In genomic region chrX:36804196-36804595, GRCm38 (mm10) we compare ENCODE assay signal across 12 mouse cellular contexts. TPM values are rescaled to one million over a fixed set of nuclear protein-coding genes. Genes with fewer than 3 reads are reported as not detected.
DNase-seq lines count a peak whose midpoint lies in the region; ATAC-seq and TF ChIP-seq lines count a peak whose summit lies in the region.
"Had no signal": no experiment of that assay in that cellular context is flagged by ENCODE, and none has a peak within 500 bp of the region (broad histone marks: within the 10 kb centered on the region; RNA-seq: fewer than 3 reads in every experiment).

No protein-coding gene starts in this region.

- intact Hi-C loops in heart, postnatal 10 days (cut with DNase I) = loop anchor here (10.0 kb wide), 1 partner anchor 159 kb away; the partner anchor contains the start of gene Akap17b

- no peak for TF ChIP-seq EP300 in ES-Bruce4 (IDR thresholded peaks at IDR 0.05; ENCODE audit: insufficient read depth, low read depth, low read length)

- H3K36me3 ChIP-seq in ES-Bruce4 (ENCODE audit: control insufficient read depth, insufficient read depth, low read length, poor library complexity, severe bottlenecking) = no peaks in the 10 kb centered on the region
- no peaks in the 10 kb centered on the region for H3K36me3 ChIP-seq in lung, embryonic 16.5 days (ENCODE audit: control insufficient read depth, insufficient read depth, low read length)
- H3K36me3 ChIP-seq: hindbrain, embryonic 15.5 days; limb, embryonic 13.5 days had no signal

- ATAC-seq in lung, embryonic 16.5 days (ENCODE audit: low read depth) = peak; percentile 65
- ATAC-seq in frontal cortex, adult (ENCODE audit: low TSS enrichment) = no peak

- TF ChIP-seq POLR2A in ES-Bruce4 (IDR thresholded peaks at IDR 0.05; ENCODE audit: insufficient read depth, low read length) = no peak

- no peaks in the 10 kb centered on the region for H3K4me1 ChIP-seq in ES-Bruce4 (ENCODE audit: control insufficient read depth, insufficient read depth, low read length)
- H3K4me1 ChIP-seq in lung, embryonic 16.5 days (replicated peaks; ENCODE audit: control insufficient read depth, insufficient read depth, low read length) = 0 out of 2 replicates have a peak, but pooled peaks cover 4% of the 10 kb centered on the region
- H3K4me1 ChIP-seq: limb, embryonic 13.5 days had no signal

- peak; percentile 94 for DNase-seq in adipocyte (ENCODE audit: low spot score)
- DNase-seq in heart, postnatal 10 days = peak; percentile 47 to 49
- DNase-seq in frontal cortex, postnatal 14 days (ENCODE audit: low spot score in 2 of 2) = no peak
- no peak for DNase-seq in layer of hippocampus, postnatal 25 days (ENCODE audit: extremely low spot score in 1 of 2, low spot score in 1 of 2)
- DNase-seq: cerebellum, adult 11-12 months; right cerebral cortex, postnatal 14 days; thymus, postnatal 14 days had no signal

- WGBS in lung, embryonic 16.5 days = 45% methylated on average over 5 of the region's 5 CpGs

- TF ChIP-seq CTCF in ES-Bruce4 (IDR thresholded peaks at IDR 0.05; ENCODE audit: low read depth, low read length) = no peak

- no peaks in the 10 kb centered on the region for H3K27me3 ChIP-seq in ES-Bruce4 (ENCODE audit: control insufficient read depth, insufficient read depth, low read length, poor library complexity, severe bottlenecking)
- H3K27me3 ChIP-seq in lung, embryonic 16.5 days (ENCODE audit: control insufficient read depth, insufficient read depth, low read depth, low read length) = no peaks in the 10 kb centered on the region
- H3K27me3 ChIP-seq: hindbrain, embryonic 15.5 days; limb, embryonic 13.5 days had no signal

- no peak overlapping the region for H3K9ac ChIP-seq in ES-Bruce4 (ENCODE audit: low read depth, poor library complexity, severe bottlenecking)
- no peak overlapping the region for H3K9ac ChIP-seq in lung, embryonic 16.5 days (ENCODE audit: low read length)
- H3K9ac ChIP-seq: hindbrain, embryonic 15.5 days; limb, embryonic 13.5 days had no signal

- H3K4me3 ChIP-seq in ES-Bruce4 (ENCODE audit: low read depth, low read length) = no peak overlapping the region
- H3K4me3 ChIP-seq in lung, embryonic 16.5 days (ENCODE audit: low read length) = no peak overlapping the region
- H3K4me3 ChIP-seq: hindbrain, embryonic 15.5 days; limb, embryonic 13.5 days had no signal

- no peaks in the 10 kb centered on the region for H3K9me3 ChIP-seq in ES-Bruce4 (replicated peaks; ENCODE audit: control insufficient read depth, insufficient read depth, low read length, poor library complexity, severe bottlenecking)
- no peaks in the 10 kb centered on the region for H3K9me3 ChIP-seq in lung, embryonic 16.5 days (ENCODE audit: control insufficient read depth, low read length)
- H3K9me3 ChIP-seq: hindbrain, embryonic 15.5 days; limb, embryonic 13.5 days had no signal

- H3K4me2 ChIP-seq in lung, embryonic 16.5 days (ENCODE audit: low read depth, low read length) = no peak overlapping the region
- H3K4me2 ChIP-seq: hindbrain, embryonic 15.5 days; limb, embryonic 13.5 days had no signal

- peak overlapping the region; percentile 28; the same call in 1 of the 2 replicates for H3K27ac ChIP-seq in ES-Bruce4 (ENCODE audit: insufficient read depth, low read length)
- peak overlapping the region; percentile 37; the same call in 1 of the 2 replicates for H3K27ac ChIP-seq in lung, embryonic 16.5 days (ENCODE audit: low read length)
- H3K27ac ChIP-seq: hindbrain, embryonic 15.5 days; limb, embryonic 13.5 days had no signal

RNA-seq across cellular contexts. Expression of gene Slc25a5, which starts 8.7 kb away (rescaled TPM):
- polyA plus RNA-seq in ES-Bruce4 (2011; ENCODE audit: insufficient read depth, insufficient read length, low read depth, missing spikeins) = 680 TPM in 2 replicates
- total RNA-seq in heart, postnatal 10 days (2021) = 100 to 1,000 TPM; 708 to 807 TPM
- 576 and 581 TPM in 2 replicates for polyA plus RNA-seq in lung, embryonic 16.5 days (2015; fragmentation: Nextera tagmentation; extraction: Ambion mirVana)
- 100 to 1,000 TPM; 334 to 370 TPM for total RNA-seq in layer of hippocampus, postnatal 25 days (2021)

Comparison
In these comparisons a context has a peak if more than half of its experiments do, and no peak if none do; other contexts are left out.
1. DNase-seq: peak in adipocyte (single experiment) and heart, postnatal 10 days (2 of 2); none in frontal cortex, postnatal 14 days (0 of 2) and layer of hippocampus, postnatal 25 days (0 of 2).